Mouse (Mus musculus) spleen, adult 2 months (tissue): ENCODE results near the gene Nfkbid. TPM values are rescaled to one million over a fixed set of nuclear protein-coding genes. Genes with fewer than 3 reads are reported as not detected.

Experiments used
- DNase-seq, 2 experiments: peaks; one replicate each; pipeline versions ENCODE4 v3.0.0 to v3.0.0-alpha.2; 2012 to 2021; ENCODE audit warnings: low spot score in 2 of 2, low read depth in 1 of 2
- H3K27ac ChIP-seq: fragments of 200-500 bp; 2 replicates; pipeline ENCODE4 v1.5.1; 2012; ENCODE audit warnings: low read length, inconsistent platforms; ENCODE audit not compliant: insufficient read depth
- H3K27me3 ChIP-seq: fragments of 200-500 bp; 2 replicates; pipeline ENCODE4 v1.6.1; 2012; ENCODE audit warnings: mild to moderate bottlenecking, moderate library complexity, low read length, inconsistent platforms; ENCODE audit not compliant: control insufficient read depth, insufficient read depth
- H3K36me3 ChIP-seq: fragments of 200-500 bp; 2 replicates; pipeline ENCODE4 v1.6.1; 2012; ENCODE audit warnings: mild to moderate bottlenecking, low read length, inconsistent platforms; ENCODE audit not compliant: control insufficient read depth, insufficient read depth
- H3K4me1 ChIP-seq: fragments of 200-500 bp; 2 replicates; pipeline ENCODE4 v1.6.1; 2011; ENCODE audit warnings: inconsistent platforms; ENCODE audit not compliant: control insufficient read depth, insufficient read depth, insufficient read length
- H3K4me3 ChIP-seq: fragments of 200-500 bp; 2 replicates; pipeline ENCODE4 v1.5.1; 2011; ENCODE audit warnings: mild to moderate bottlenecking, inconsistent platforms; ENCODE audit not compliant: insufficient read depth, insufficient read length; ENCODE audit errors: extremely low read depth
- CTCF ChIP-seq: fragments of 200-500 bp; IDR thresholded peaks from 2 replicates; pipeline ENCODE4 v1.5.1; 2011; ENCODE audit warnings: mild to moderate bottlenecking, inconsistent platforms; ENCODE audit not compliant: insufficient read depth, insufficient read length, insufficient replicate concordance; ENCODE audit errors: extremely low read depth
- POLR2A ChIP-seq: fragments of 200-500 bp; IDR thresholded peaks from 2 replicates; pipeline ENCODE4 v1.6.1; 2011; ENCODE audit warnings: low read depth, low read length, inconsistent platforms
- WGBS: fragments of 180-500 bp; shearing (Covaris S2); methylation state at CpG from one replicate; pipeline ENCODE4 v1.1.7; 2018; 5-methylcytosine and 5-hydroxymethylcytosine counted together
- polyA plus RNA-seq: library from polyadenylated mRNA; depleted of rRNA; stranded (reverse); fragments of >200 nt; gene quantifications from 2 replicates; pipeline ENCODE4 v1.2.3, GENCODE M21; 2012

Nfkbid gene
- polyA plus RNA-seq, 1 experiment = 55.1 TPM

GRCm38 (mm10) chr7:30436879-30437278 is 15.3 kb downstream of the Nfkbid start:
- H3K4me3 ChIP-seq = no peak overlapping the region

DNA sequence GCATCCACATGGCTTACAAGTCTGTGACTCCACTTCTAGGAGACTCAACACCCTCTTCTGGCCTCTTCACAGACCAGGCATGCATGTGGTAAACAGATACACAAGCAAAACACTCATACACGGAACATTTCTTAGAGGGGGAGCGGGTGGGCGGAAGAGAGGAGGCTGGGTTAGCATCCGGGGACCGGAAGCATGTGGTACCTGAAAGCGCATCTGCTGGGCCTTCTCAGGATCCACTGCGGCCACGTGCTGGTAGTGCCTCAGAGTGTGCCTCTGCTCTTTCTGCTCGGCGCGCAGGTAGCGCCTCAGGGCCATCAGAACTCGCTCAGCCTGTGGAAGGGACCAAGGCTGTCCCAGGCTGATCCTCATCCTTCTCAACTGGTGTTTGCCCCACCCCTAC is 18.2 kb downstream of the Nfkbid start:
- H3K27ac ChIP-seq = no peak overlapping the region
- H3K4me1 ChIP-seq = peaks cover 3% of the 10 kb centered on the region; the same call in 1 of the 2 replicates
- DNase-seq = no peak
- peaks cover 9% of the 10 kb centered on the region for H3K27me3 ChIP-seq
- no peak overlapping the region for H3K4me3 ChIP-seq
- TF ChIP-seq POLR2A (no peak), CTCF (no peak)
- no peaks in the 10 kb centered on the region for H3K36me3 ChIP-seq
- WGBS = 78% methylated on average over 13 of the region's 13 CpGs

More at GRCm38 (mm10) chr7:30436879-30437278, 15.3 kb downstream of the Nfkbid start:
- H3K27me3 ChIP-seq = peaks cover 2% of the 10 kb centered on the region; the same call in 1 of the 2 replicates
- DNase-seq = no peak
- TF ChIP-seq CTCF (no peak), POLR2A (no peak)
- H3K27ac ChIP-seq = no peak overlapping the region
- H3K4me1 ChIP-seq = no peaks in the 10 kb centered on the region
- WGBS = 18% methylated on average over 10 of the region's 10 CpGs
- H3K36me3 ChIP-seq = no peaks in the 10 kb centered on the region

GRCm38 (mm10) chr7:30440697-30441096 is 19.2 kb downstream of the Nfkbid start:
- Histone ChIP-seq H3K27me3 (peaks cover 15% of the 10 kb centered on the region), H3K4me1 (peaks cover 6% of the 10 kb centered on the region), H3K36me3 (no peaks in the 10 kb centered on the region), H3K27ac (no peak overlapping the region), H3K4me3 (no peak overlapping the region)
- peak in 1 of 2 experiments; percentile 46 for DNase-seq
- peak; percentile 86 for TF ChIP-seq CTCF
- TF ChIP-seq POLR2A = no peak
- WGBS = 23% methylated on average over 4 of the region's 5 CpGs

- no peak for TF ChIP-seq CTCF
- no peak for TF ChIP-seq POLR2A
- Histone ChIP-seq H3K27ac (no peak overlapping the region), H3K36me3 (no peaks in the 10 kb centered on the region), H3K4me1 (peaks cover 6% of the 10 kb centered on the region), H3K27me3 (peaks cover 13% of the 10 kb centered on the region), H3K4me3 (no peak overlapping the region)
- 22% methylated on average over 9 of the region's 9 CpGs for WGBS
- DNase-seq = no peak
Observed at GRCm38 (mm10) chr7:30443696-30444095, 22.2 kb downstream of the Nfkbid start.

DNA sequence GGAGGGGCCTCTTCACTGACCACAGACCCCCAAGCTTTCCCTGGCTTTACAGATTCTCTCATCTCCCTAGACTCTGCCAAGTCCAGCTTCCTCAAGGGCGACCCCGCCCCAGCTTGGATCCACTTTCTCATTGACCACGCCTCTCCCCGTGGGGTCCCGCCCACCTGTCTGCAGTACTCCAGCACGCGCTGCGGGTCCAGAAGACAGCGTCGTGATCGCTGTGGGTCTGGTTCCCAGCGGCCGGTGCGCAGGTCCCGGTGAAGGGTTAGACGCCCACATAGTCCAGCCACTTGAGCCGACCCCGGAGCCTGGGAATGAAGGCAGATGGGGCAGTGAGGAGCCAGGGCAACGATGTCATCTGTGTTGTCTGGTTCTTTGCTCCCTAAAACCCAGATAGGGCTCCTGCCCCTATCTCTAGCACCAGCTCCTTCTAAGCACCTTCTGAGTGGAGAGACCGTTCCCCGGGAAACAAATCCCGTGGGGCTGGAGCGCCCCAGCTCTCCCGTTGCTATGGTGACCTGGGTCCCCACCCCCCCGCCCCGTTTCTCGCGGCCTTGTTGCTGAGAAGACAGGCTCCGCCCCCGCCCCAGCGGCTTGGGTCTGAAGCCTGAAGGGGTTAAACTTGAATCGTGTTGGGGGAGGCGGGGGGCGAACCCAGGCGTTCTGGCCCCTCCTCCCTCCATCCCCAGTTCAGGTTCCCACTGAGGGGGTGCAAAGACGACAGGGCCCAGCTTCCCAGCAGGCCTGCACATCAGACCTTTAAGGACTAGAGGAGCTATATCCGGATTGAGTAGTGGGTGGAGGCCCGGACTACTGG is 22.8 kb downstream of the Nfkbid start:
- peaks cover 6% of the 10 kb centered on the region for H3K4me1 ChIP-seq
- no peak overlapping the region for H3K27ac ChIP-seq
- 3% methylated on average over 38 of the region's 38 CpGs for WGBS
- H3K27me3 ChIP-seq = peaks cover 13% of the 10 kb centered on the region
- no peak overlapping the region for H3K4me3 ChIP-seq
- no peaks in the 10 kb centered on the region for H3K36me3 ChIP-seq
- no peak for DNase-seq
- no peak for TF ChIP-seq CTCF

DNA sequence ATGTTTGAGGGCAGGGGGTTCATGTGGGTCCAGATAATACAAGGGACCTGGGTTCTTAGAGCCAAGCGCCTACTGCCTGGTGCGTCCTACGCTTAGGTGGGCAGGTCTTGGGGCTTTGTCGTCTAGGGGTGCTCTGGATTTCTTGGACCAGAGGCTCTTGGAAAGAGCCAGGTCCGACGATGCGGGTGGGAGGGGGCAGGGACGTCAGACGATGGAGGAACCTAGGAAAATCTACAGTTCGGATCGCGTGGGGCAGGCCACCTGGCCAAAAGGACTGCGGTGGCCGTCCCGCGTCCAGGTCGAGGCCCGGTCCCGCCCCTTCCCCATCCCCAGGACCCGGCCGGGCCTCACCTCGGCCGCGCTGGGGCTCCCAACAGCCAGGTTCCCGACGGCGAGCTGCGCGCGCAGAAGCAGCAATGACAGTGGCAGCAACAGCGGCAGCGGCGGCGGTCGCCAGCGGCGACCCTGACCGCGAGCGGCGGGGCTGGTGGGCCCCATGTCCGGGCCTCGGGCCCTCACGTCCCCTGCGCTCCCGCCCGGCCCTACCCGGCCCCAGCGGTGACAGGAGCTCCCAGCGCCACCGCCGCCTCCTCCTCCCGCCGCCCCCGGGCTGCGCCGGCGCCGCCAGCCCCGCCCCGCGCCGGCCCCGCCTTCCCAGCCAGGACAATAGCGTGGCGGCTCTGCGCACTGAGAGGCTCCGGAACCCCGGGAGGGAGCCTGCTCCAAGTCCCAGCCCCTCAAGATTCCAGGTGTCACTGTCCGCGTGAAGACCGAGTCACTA is 23.6 kb downstream of the Nfkbid start, which contains the start of gene Aplp1:
Gene Aplp1, minus strand, starts transcription at position 565 of the 781 bp plus-strand sequence.
- peak within 1 kb of the TSS; percentile 48 for H3K4me3 ChIP-seq
- no peak within 1 kb of the TSS for H3K27ac ChIP-seq
- H3K4me1 ChIP-seq = peaks cover 6% of the 10 kb centered on the region
- TF ChIP-seq POLR2A = no peak
- no peak for TF ChIP-seq CTCF
- peak in 1 of 2 experiments; percentile 33 for DNase-seq
- H3K27me3 ChIP-seq = peaks cover 13% of the 10 kb centered on the region
- WGBS = 3% methylated on average over 59 of the region's 72 CpGs
- H3K36me3 ChIP-seq = no peaks in the 10 kb centered on the region
